Mouse (Mus musculus): Measurements from ENCODE around the gene Ppp1r9b.

- TF ChIP-seq CTCF (IDR thresholded peaks at IDR 0.05; ENCODE audit: insufficient read depth, low read depth, low read length): no peak
- TF ChIP-seq POLR2A (IDR thresholded peaks at IDR 0.05; ENCODE audit: insufficient read depth, low read depth, low read length): no peak
Measured at GRCm38 (mm10) chr11:94996984-94997383, 6.1 kb downstream of the Ppp1r9b start.
